Mouse (Mus musculus): ENCODE data around the gene Adgrb2.

Adgrb2 gene

DNA sequence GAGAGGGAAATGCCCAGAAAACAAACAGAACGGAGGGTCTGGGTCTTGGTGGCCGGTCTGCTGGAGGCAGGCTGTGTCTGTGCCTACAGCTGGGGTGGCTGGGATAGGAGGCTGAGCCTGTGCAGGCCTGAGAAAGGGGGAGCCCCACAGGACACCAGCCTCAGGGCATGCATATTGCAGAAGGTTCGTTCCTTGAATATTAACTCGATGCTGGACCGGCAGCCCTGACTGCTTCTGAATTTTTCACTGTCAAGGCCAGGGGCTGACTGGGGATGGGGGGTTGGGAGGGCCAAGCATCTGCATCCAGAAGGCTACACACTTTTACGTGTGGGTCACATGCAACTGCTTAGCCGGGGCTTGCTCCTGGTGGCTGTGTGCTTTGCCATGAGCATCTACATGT lies 48.8 kb downstream of the Adgrb2 start:
- no peak for DNase-seq

DNA sequence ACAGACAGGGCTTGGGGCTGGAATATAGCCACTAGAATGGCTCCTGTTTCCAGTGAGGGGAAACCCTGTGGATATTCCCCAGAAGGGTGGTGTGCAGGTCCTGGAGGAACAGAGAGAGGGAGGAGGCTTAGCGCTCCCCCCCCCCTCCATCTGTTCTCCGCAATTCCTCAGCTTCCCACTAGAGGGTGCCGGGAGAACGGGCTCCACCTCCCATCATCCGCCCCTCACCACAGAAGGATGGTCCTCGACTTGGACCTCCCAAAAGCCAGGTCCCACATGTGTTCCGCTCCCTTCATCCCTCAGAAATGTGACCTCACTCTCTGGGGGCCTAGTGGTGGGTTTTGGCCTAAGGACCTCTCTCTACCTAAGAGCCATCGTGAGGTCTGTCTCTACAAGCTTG lies 51.4 kb downstream of the Adgrb2 start:
- peak; percentile 55 to 70 for DNase-seq

DNA sequence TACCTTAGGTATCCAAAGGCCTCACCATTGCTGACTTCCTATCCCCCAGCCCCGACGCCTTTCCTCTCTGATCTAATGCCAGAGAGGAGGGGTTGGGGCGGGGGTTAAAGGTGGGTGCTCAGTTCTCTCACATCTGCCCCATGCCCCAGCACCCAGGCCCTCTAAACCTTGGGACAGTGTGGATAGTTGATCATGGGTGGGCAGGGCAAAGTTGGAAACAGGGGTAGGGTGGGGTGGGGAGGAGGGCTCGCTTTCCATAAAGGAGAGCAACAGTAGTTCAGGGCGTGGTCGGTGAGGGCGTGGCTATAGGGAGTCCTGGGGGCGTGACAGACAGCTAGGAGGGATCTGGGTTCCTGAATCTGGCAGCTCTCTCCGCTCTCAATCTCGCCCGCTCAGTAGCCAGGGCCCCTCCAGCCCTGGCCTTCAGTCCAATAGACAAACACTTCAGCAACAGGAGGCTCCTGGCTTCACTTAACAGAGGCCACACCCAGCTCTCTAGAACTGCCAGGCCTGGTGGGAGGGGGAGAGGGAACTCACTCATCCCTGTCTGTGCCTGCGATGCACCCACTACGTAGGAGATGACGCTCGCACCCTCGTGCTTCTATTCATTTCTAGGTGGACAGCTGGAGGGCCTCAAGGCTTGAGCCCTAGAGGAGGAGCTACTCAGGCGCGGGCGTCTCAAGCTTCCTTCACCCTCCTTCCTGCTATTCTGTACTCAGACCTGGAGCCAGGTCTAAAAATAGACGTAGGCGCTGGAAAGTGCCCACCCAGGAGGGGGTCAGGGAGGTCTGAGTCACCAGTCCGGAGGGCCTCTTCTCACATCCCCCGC lies 52.1 kb downstream of the Adgrb2 start:
- peak; percentile 80 to 89 for DNase-seq

DNA sequence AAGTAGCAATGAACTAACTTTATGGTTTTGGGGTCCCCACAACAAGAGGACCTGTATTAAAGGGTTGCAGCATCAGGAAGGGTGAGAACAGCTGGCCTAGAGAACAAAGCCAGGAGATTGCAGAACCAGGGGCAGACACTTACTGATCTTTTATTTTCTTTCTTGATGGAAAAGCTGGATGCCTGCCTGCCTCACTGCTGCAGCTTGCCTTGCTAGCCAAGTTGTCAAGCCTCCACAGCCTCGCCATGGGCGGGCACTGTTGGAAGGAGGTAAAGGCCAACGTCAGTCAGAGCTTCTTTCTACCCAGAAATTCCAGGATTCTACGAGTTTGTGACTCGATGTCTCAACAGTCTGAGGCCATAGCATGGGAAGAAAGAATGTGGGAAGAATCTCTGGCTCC lies 54.7 kb downstream of the Adgrb2 start:
- no peak for DNase-seq

DNA sequence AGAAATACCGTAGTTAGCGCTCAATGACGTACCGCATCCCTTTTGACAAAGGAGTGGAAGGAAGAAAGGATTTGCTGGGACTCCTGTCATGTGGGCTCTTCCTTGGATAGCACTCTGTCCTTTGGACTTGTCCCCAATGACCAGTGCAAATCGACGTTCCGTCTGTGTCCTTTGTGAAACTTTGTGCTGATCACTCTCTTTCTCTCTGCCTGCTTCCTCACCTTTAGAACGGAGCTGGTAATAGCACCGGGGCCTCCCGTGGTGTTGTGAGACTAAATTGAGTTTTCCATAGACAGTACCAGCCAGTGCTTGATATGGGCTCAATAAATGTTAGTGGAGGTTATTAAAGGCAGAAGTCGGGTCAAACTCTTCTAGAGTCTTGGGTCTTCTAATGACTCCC lies 56.4 kb downstream of the Adgrb2 start:
- no peak for DNase-seq

DNA sequence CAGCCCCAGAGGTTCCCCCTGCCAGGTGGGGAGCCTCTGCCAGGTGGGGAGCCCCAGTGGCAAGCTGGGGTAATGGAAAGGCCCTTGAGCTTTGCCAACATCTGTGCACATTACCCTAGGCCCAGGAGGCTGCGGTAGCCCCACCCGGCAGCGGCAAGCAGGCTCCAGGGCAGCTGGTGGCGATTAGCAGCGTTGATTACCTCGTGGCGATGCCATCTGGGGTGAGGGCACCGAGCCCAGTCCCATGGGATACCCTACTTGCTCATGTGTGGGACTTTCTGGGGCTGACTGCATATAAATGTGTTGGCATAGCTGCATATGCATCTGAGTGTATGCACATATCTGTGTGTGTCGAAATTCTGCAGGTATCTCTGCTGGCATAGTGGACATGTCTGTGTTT lies 59.5 kb downstream of the Adgrb2 start:
- DNase-seq, result no peak

DNA sequence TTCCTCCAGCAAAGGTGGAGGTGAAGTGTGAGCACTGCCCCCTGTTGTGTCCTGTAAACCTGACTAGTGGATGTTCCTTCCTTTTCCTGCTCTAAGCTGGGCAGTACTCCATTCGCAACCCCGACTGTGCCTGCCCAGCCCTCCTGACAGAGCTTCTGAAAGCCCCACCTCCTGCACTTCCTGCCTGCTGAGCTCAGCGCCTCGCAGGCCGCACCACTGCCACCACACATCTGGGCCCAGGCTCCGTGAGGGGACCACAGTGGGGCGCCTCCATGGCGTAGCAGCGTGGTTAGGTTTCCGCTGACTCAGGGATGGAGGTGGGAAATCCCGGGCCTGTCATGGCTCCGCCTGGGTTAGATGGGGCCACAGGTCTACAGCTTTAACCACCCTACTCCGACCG lies 60.9 kb downstream of the Adgrb2 start:
- DNase-seq, result peak; percentile 56 to 75

DNA sequence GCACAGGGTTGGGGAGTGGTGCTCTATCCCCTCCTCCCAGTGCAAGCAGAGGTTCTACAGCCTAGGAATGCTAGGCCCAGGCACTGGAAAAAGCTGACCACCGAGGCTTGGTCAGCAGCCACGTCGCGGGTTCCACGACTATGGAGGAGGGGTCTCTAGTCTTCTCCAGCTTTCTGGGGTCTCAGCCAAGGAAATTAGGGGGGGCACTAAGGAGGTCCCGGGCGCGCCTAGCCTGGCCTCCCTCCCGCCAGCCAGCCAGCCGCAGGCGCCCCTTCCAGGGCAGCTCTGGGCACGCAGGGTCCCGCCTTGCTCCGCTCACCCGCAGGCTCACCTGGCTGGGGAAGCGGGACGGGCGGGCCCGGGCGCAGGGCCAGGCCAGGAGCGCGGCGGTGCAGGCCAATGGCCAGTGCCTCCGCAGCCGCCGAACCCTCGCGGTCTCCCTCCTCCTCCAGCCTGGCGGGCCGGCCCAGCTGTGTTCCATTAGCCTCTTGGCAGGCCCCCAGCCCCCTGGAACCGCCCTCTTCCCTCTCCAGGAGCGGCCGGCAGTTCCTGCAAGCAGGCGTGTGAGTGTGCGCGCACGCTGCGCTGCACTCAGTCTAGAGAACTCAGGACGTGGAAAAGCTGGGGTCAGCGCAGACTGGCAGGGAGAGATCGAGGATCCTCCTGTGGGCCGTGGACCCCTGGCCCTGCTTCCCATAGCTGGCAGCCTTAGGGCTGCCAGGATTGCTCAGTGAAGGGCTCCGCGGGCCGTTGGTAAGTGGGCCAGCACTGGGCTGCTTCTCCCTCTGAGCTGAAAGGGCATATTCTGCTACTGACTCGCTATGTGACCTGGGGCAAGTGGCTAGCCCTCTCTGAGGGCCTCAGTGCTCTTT lies 62.9 kb downstream of the Adgrb2 start, which contains the start of gene Col16a1:
TSS of gene Col16a1 (plus strand) at position 510 of the 872 bp plus-strand sequence.
- peak; percentile 93 to 96 for DNase-seq

DNA sequence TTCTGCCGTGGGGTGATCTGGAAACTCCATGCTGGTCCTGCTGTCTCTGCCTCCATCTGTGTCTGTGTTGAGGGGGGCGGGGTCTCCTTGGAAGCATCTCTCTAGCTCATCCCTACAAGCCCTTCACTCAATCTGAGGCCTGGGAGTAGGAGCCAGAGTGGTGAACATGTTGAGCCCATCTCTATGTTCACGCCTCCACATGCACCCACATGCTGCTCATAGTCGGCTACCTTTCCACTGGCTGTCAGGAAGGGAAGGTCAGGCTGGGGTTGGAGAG lies 63.5 kb downstream of the Adgrb2 start:
- DNase-seq, result no peak

DNA sequence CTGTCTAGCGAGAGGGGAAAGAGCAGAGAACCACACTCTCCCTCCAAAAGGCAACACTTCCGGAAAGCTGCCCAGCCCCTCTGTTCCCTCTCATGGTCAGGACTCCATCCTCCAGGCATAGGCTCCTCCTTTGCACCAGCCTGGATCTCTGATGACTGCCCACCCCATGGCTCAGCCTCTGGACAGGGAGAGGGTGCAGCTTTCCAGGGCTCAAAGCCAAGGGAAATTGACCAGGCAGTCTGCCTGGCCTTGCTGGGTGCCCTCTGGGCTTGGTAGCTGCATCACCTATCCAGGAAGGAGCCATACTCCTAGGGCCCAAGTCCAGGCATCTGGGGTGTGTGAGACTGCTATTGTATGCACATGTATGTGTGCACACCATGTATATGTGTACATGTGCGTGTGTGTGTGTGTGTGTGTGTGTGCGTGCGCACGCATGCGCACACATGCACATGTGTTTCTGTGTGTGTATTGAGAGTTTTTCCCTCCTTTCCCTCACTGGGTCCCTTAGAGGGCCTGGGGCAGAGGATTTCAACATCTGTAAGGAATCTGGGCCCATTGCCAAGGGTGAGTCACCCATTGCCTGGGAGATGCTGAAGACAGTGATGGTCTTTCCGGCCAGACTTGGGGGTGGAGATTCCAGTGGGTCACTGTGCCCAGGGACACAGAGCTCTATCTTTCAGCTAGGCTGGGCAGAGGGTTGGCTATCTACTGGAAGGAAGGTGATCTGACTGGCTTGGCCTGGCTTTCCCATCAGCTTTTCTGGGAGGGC lies 65.6 kb downstream of the Adgrb2 start:
- DNase-seq, result peak; percentile 86 to 87

DNA sequence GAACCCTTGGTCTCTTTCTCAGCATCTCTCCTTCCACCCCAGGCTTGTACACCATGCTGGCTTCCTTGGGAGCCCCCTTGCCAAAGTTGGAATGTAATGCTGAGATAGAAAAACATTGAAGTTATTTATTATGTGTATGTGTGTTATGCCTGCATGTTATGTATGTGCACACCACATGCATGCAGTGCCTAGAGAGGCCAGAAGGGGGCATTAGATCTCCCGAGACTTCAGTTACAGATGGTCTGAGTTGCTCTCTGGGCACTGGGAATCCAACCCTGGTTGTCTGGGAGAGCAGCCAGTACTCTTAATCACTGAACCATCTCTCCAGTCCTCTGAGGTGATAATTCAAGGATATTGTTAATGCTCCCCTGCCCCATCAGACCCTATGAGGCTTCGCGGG lies 67.6 kb downstream of the Adgrb2 start:
- no peak for DNase-seq

DNA sequence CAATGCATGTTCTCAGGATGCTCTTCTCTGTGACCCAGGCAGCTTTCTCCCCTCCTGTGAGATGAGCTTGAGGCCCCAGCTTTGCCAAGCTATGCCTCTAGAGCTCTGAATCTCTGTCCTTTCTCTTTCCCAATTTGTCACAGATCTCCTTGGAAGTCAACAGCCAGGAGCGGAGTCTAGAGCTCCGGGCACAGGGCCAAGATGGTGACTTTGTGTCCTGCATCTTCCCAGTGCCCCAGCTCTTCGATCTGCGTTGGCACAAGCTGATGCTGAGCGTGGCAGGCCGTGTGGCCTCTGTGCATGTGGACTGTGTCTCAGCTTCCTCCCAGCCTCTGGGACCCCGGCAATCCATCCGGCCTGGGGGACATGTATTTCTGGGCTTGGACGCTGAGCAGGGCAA lies 68.4 kb downstream of the Adgrb2 start:
- DNase-seq, result no peak

DNA sequence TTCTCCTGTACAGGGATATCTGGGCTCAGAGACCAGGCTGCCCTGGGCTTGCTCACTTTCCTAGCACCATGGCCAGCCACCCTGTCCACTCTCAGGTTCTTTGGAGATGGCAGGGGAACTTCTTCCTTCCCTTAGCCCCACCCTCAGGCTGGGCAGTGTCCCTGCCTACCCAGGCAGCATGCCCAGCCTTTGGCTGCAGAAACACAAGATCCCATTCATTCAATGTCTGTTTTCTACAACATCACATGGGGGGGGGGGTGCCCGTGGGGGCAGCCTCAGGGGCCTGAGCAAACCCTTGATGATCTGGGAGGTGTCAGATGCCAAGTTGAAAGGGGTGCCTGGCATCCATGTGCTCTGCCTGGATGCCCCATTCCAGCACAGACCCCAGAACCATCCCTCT lies 70.1 kb downstream of the Adgrb2 start:
- DNase-seq, result no peak

DNA sequence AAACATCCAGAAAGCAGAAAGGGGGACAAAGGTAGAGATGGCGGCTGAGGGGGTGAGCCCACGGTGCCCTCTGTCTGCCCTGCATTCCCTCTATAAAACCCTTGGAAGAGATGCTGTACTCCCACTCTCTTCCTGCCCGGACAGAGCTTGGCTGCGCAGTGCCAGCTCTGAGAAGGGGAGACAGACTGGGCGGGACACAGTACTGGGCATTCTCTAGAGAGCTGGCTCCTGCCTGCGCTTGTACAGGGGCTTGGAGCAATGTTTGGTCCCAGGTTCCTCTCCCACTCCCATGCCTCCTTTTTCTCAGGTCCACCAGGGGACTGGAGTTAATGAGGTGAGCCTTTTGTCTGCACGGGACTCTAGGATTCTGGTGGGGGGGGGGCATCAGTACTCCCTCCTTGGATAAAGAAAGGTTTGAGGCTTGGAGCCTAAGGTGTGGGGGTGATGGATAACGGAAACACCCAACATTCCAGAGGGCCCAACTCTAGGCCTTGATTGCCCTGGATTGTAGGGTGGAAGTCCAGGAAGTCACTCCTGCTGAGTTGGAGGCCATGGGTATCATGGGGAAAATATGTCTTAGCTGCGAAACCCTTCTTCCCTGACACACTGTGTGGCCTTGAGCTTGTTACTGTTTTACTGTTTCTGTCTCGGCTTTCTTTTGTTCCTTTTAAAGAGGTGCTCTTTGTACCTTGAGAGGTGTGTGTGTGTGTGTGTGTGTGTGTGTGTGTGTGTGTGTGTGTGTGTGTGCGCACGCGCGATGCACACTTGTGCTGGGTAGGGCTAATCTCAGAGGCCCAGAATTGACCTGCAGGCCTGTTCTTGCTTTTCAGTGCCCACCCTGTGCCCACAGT lies 70.7 kb downstream of the Adgrb2 start:
- DNase-seq, result no peak

DNA sequence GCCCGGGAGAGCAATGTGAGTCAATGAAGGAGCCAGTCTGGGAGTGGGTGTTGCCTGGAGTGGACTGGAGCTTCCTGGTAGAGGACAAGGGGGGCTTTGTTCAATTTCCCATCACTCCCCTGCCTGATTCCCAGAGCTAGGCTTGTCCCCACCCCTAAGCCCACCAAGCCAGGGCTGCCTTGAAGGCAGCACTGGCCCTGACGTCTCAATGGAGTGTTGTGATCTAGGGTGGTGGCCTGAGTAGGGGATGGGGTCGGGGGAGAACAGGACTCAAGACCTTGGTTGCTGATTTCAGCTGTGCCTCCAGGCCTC lies 71.3 kb downstream of the Adgrb2 start:
- DNase-seq, result no peak

DNA sequence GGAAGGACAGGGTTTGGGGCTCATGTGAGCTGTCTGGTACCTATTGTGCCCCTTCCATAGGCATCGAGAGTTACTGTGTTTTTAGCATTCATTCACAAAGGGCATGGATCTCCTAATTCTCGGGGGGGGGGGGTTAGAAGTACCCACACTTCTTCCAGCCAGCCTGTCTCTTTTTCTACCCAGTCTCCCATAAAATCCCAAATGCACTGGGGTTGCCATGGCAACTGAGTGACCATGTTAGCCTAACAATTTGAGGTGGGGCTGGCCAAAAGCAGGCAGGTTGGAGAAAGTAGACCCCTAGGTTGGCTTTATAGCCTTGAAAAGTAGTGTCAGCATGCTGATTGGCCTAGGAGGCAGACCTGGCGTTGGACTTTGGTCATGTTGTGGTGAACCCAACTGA lies 71.8 kb downstream of the Adgrb2 start:
- DNase-seq, result no peak

DNA sequence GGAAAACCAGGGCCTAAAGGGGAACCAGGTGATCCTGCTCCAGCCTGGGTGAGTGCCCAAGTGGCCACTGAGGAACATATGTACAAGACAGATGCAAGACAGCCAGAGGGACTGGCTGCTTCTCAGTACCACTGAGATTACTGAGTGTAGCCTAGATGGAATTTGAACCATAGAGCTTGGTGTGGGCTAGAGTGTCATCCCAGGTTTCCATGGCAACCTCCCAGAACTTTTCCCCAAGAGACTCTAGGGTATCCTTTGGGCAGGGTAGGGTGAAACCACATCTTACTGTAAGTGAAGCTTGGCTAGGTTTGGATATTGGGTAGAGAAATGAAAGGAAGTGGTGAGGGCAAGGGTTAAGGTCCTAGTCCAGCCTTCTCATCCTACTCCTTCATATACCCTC lies 76.3 kb downstream of the Adgrb2 start:
- no peak for DNase-seq

DNA sequence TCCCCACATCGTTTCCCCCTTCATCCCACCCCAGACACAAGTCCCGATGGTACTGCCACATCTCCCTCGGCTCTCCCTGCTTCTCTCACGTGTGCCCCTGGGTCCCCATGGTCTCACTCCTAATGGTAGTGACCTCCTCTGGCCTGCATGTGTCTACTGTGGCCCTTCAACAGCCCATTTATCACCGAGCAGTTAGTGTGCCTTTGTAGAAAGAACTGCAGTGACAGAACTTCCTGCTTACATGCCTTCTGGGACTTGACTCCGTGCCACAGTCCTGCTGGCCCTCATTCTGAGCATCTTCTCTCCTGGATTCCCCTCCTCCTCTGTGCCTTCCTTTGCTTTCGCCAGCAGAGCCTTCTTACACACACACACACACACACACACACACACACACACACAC lies 78.5 kb downstream of the Adgrb2 start:
- DNase-seq, result peak; percentile 29 to 67

DNA sequence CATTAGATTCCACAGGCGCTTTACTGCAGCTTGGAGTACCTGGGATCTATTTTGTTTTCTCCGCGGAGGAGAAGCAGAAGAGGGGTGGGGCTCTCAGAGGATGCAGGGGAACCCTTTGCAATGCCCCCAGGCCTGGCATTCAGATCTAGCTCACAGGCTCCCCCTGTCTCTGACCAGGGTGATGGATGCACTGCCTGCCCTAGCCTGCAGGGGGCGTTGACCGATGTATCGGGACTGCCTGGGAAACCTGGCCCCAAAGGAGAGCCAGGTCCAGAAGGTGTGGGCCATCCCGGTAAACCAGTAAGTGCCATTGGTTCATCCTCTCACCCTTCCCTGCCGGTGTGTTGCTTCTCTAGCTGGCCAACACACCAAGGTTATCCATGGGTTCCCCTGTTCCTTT lies 82.1 kb downstream of the Adgrb2 start:
- peak; percentile 50 to 73 for DNase-seq

DNA sequence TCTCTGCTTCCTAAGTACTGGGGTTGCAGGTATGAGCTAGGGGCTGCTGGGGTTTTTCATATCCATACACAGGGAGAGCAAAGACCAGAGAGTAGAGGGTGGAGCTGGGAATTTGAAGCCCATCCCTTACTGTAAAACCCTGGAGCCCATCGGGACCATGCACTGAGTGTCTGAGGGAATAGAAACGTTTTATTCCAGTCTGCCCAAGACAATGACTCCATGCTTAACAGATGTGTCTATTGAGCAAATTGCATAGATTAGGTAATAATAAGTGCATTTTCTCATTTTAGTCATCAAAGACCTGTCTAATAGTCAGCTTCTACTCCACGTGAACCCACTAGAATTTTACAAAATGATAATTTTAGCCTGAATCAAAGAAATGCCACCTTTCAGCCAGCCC lies 85.9 kb downstream of the Adgrb2 start:
- DNase-seq, result no peak

DNA sequence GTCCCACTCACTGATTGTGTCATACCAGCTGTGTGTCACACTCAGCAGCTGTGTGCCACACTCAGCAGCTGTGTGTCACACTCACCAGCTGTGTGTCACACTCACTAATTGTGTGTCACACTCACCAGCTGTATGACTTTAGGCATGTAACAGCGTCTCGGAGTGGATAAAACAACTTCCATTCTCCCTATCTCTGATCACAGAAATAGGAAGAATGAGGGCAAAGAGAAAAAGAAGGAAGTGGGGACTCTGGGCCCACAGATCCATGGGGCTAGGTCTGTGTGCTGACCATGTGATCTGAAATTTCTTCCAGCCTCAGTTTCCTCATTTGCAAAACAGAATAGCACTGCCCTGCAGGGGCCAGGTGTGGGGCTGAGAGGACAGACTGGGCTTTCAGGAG lies 87.1 kb downstream of the Adgrb2 start:
- no peak for DNase-seq
